Mouse (Mus musculus): ENCODE results near the gene Myh6. TPM values are rescaled to one million over a fixed set of nuclear protein-coding genes. Genes with fewer than 3 reads are reported as not detected.

Gene Myh6
- polyA plus RNA-seq, 1 experiment: 1.4 TPM

- Histone ChIP-seq H3K36me3 (ENCODE audit: control insufficient read depth, insufficient read depth, low read length) (no peaks in the 10 kb centered on the region), H3K27ac (ENCODE audit: control insufficient read depth, insufficient read depth, low read depth, low read length) (no peak overlapping the region), H3K4me1 (ENCODE audit: control insufficient read depth, insufficient read depth, low read length) (peaks cover 13% of the 10 kb centered on the region), H3K27me3 (ENCODE audit: control insufficient read depth, insufficient read depth, low read length) (no peaks in the 10 kb centered on the region), H3K4me3 (ENCODE audit: control insufficient read depth, low read depth, low read length) (no peak overlapping the region)
- no peak for TF ChIP-seq CTCF (IDR thresholded peaks at IDR 0.05; ENCODE audit: control insufficient read depth, insufficient read depth, insufficient replicate concordance, low read depth, low read length)
- TF ChIP-seq POLR2A (IDR thresholded peaks at IDR 0.05; ENCODE audit: control insufficient read depth, low read depth, low read length): no peak
Observed at GRCm38 (mm10) chr14:54930431-54930830, 36.3 kb downstream of the Myh6 start.

GRCm38 (mm10) chr14:54929801-54930200, 36.9 kb downstream of the Myh6 start:
- TF ChIP-seq CTCF (IDR thresholded peaks at IDR 0.05; ENCODE audit: control insufficient read depth, insufficient read depth, insufficient replicate concordance, low read depth, low read length): no peak
- TF ChIP-seq POLR2A (IDR thresholded peaks at IDR 0.05; ENCODE audit: control insufficient read depth, low read depth, low read length): no peak
- H3K27me3 ChIP-seq (ENCODE audit: control insufficient read depth, insufficient read depth, low read length): no peaks in the 10 kb centered on the region
- peaks cover 14% of the 10 kb centered on the region for H3K4me1 ChIP-seq (ENCODE audit: control insufficient read depth, insufficient read depth, low read length)
- no peak overlapping the region for H3K4me3 ChIP-seq (ENCODE audit: control insufficient read depth, low read depth, low read length)
- no peaks in the 10 kb centered on the region for H3K36me3 ChIP-seq (ENCODE audit: control insufficient read depth, insufficient read depth, low read length)
- H3K27ac ChIP-seq (ENCODE audit: control insufficient read depth, insufficient read depth, low read depth, low read length): no peak overlapping the region

GRCm38 (mm10) chr14:54927296-54927695, 39.4 kb downstream of the Myh6 start:
- H3K4me1 ChIP-seq (ENCODE audit: control insufficient read depth, insufficient read depth, low read length): peaks cover 14% of the 10 kb centered on the region
- H3K27ac ChIP-seq (ENCODE audit: control insufficient read depth, insufficient read depth, low read depth, low read length): no peak overlapping the region
- no peak overlapping the region for H3K4me3 ChIP-seq (ENCODE audit: control insufficient read depth, low read depth, low read length)
- TF ChIP-seq CTCF (IDR thresholded peaks at IDR 0.05; ENCODE audit: control insufficient read depth, insufficient read depth, insufficient replicate concordance, low read depth, low read length) (no peak), POLR2A (IDR thresholded peaks at IDR 0.05; ENCODE audit: control insufficient read depth, low read depth, low read length) (no peak)
- no peaks in the 10 kb centered on the region for H3K27me3 ChIP-seq (ENCODE audit: control insufficient read depth, insufficient read depth, low read length)
- H3K36me3 ChIP-seq (ENCODE audit: control insufficient read depth, insufficient read depth, low read length): no peaks in the 10 kb centered on the region

GRCm38 (mm10) chr14:54926401-54927158, 40.1 kb downstream of the Myh6 start:
- no peaks in the 10 kb centered on the region for H3K27me3 ChIP-seq (ENCODE audit: control insufficient read depth, insufficient read depth, low read length)
- peak overlapping the region; percentile 27; the same call in 1 of the 2 replicates for H3K27ac ChIP-seq (ENCODE audit: control insufficient read depth, insufficient read depth, low read depth, low read length)
- H3K4me3 ChIP-seq (ENCODE audit: control insufficient read depth, low read depth, low read length): peak overlapping the region; percentile 75
- peaks cover 14% of the 10 kb centered on the region for H3K4me1 ChIP-seq (ENCODE audit: control insufficient read depth, insufficient read depth, low read length)
- TF ChIP-seq CTCF (IDR thresholded peaks at IDR 0.05; ENCODE audit: control insufficient read depth, insufficient read depth, insufficient replicate concordance, low read depth, low read length): no peak
- TF ChIP-seq POLR2A (IDR thresholded peaks at IDR 0.05; ENCODE audit: control insufficient read depth, low read depth, low read length): no peak
- no peaks in the 10 kb centered on the region for H3K36me3 ChIP-seq (ENCODE audit: control insufficient read depth, insufficient read depth, low read length)

GRCm38 (mm10) chr14:54925349-54926342, 41.1 kb downstream of the Myh6 start, which contains the start of gene Efs:
Efs (minus strand) TSS chr14:54926126.
- peak within 1 kb of the TSS; percentile 75 for H3K4me3 ChIP-seq (ENCODE audit: control insufficient read depth, low read depth, low read length)
- H3K36me3 ChIP-seq (ENCODE audit: control insufficient read depth, insufficient read depth, low read length): no peaks in the 10 kb centered on the region
- TF ChIP-seq CTCF (IDR thresholded peaks at IDR 0.05; ENCODE audit: control insufficient read depth, insufficient read depth, insufficient replicate concordance, low read depth, low read length): no peak
- TF ChIP-seq POLR2A (IDR thresholded peaks at IDR 0.05; ENCODE audit: control insufficient read depth, low read depth, low read length): no peak
- H3K27ac ChIP-seq (ENCODE audit: control insufficient read depth, insufficient read depth, low read depth, low read length): peak within 1 kb of the TSS; percentile 27
- H3K4me1 ChIP-seq (ENCODE audit: control insufficient read depth, insufficient read depth, low read length): peaks cover 14% of the 10 kb centered on the region
- H3K27me3 ChIP-seq (ENCODE audit: control insufficient read depth, insufficient read depth, low read length): no peaks in the 10 kb centered on the region

GRCm38 (mm10) chr14:54924641-54925348, 41.9 kb downstream of the Myh6 start:
- peaks cover 14% of the 10 kb centered on the region for H3K4me1 ChIP-seq (ENCODE audit: control insufficient read depth, insufficient read depth, low read length)

More at GRCm38 (mm10) chr14:54924641-54925348, 41.9 kb downstream of the Myh6 start:
- no peak overlapping the region for H3K4me3 ChIP-seq (ENCODE audit: control insufficient read depth, low read depth, low read length)
- H3K27ac ChIP-seq (ENCODE audit: control insufficient read depth, insufficient read depth, low read depth, low read length): no peak overlapping the region; the same call in 1 of the 2 replicates
- no peak for TF ChIP-seq CTCF (IDR thresholded peaks at IDR 0.05; ENCODE audit: control insufficient read depth, insufficient read depth, insufficient replicate concordance, low read depth, low read length)
- H3K36me3 ChIP-seq (ENCODE audit: control insufficient read depth, insufficient read depth, low read length): no peaks in the 10 kb centered on the region
- no peaks in the 10 kb centered on the region for H3K27me3 ChIP-seq (ENCODE audit: control insufficient read depth, insufficient read depth, low read length)
